Mouse (Mus musculus): ENCODE results near the gene Fbxw20. TPM values are rescaled to one million over a fixed set of nuclear protein-coding genes. Genes with fewer than 3 reads are reported as not detected.
"Not testable (repeated sequence)": the region's sequence is repeated elsewhere in the genome, so short reads cannot be mapped to it uniquely, and the experiment has no call there.

The Fbxw20 gene
- polyA plus RNA-seq (2015; fragmentation: Nextera tagmentation; extraction: Ambion mirVana) = not detected in 2 replicates

DNA sequence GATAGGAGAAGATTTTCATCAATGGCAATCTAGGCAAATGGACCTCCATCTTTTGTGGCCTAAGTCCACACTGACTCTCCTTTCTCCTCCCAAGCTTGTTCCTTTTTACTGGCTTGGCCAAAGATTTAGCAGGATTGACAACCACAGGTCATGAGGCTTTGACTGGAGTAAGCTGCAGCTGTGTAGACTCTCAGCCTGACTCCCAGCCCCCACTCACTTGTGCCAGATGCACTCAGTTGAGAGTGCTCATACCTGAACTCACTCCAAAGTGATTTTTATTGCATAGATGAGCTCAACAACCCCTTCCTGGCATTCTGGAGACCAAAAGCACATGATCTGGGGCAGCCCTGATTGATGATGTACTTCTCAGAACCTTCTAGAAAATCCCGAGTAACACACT is at the start of gene Fbxw20:
Gene Fbxw20, minus strand, starts transcription at position 101 of the 400 bp plus-strand sequence.
- no peak within 1 kb of the TSS for H3K4me3 ChIP-seq (replicated peaks)
- H3K4me1 ChIP-seq = no peaks in the 10 kb centered on the region
- 88% methylated on average over 1 of the region's 1 CpGs for WGBS
- no peaks in the 10 kb centered on the region for H3K9me3 ChIP-seq (replicated peaks)
- no peaks in the 10 kb centered on the region for H3K36me3 ChIP-seq
- no peak for ATAC-seq (replicated peaks; ENCODE audit: low FRiP score)
- no peak within 1 kb of the TSS for H3K27ac ChIP-seq
- H3K9ac ChIP-seq = no peak within 1 kb of the TSS
- no peak within 1 kb of the TSS for H3K4me2 ChIP-seq
- H3K27me3 ChIP-seq = no peaks in the 10 kb centered on the region

DNA sequence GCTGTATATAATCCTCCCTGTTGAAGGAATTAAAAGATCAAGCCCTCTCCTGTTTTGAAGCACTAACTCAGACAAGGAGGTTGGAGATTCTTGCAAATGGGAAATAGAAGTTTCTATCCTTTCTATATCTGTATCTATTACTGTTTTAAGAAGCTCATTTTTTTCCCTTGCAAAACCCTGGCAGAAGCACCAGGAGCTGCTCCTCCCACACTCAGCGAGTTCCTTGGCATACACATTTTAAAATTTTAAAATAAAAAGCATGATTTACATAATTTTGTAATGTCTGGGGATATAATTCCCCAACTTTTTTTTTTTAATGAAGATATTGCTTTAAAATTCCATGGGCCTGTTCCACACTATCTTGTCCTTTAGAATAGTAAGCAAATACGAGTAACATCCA is 28.5 kb upstream of the Fbxw20 start:
- H3K9ac ChIP-seq = no peak overlapping the region
- no peaks in the 10 kb centered on the region for H3K27me3 ChIP-seq
- H3K4me2 ChIP-seq = no peak overlapping the region
- no peak for ATAC-seq (replicated peaks; ENCODE audit: low FRiP score)
- WGBS = 74% methylated on average over 2 of the region's 2 CpGs
- no peaks in the 10 kb centered on the region for H3K4me1 ChIP-seq
- H3K27ac ChIP-seq = no peak overlapping the region
- no peaks in the 10 kb centered on the region for H3K36me3 ChIP-seq
- no peaks in the 10 kb centered on the region; the same call in 1 of the 2 replicates for H3K9me3 ChIP-seq (replicated peaks)
- H3K4me3 ChIP-seq (replicated peaks) = no peak overlapping the region

DNA sequence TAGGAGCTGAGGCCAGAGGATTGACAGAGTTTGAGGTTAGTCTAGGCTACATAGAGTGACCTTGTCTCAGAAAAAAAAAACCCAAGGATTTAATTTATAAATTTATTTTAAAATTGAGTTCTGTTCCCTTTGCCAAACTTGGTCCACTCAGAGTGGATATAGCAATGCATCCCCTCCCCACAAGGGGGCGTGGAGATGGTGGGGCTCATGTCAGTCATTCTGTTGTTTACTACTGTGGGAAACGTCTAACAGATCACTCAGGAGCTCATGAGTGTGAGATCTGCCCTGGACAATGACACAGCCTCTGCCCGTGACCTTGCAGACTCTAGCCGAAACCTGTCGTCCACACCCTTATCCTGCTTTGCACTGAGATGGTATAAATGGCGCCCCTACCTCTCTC is 16.1 kb downstream of the Fbxw20 start:
- 66% methylated on average over 6 of the region's 6 CpGs for WGBS
- no peaks in the 10 kb centered on the region for H3K27me3 ChIP-seq
- H3K9ac ChIP-seq = no peak overlapping the region
- H3K4me2 ChIP-seq = no peak overlapping the region
- no peaks in the 10 kb centered on the region for H3K9me3 ChIP-seq (replicated peaks)
- no peaks in the 10 kb centered on the region for H3K36me3 ChIP-seq
- no peak overlapping the region for H3K4me3 ChIP-seq (replicated peaks)
- ATAC-seq (replicated peaks; ENCODE audit: low FRiP score) = no peak
- H3K27ac ChIP-seq = no peak overlapping the region
- no peaks in the 10 kb centered on the region for H3K4me1 ChIP-seq

DNA sequence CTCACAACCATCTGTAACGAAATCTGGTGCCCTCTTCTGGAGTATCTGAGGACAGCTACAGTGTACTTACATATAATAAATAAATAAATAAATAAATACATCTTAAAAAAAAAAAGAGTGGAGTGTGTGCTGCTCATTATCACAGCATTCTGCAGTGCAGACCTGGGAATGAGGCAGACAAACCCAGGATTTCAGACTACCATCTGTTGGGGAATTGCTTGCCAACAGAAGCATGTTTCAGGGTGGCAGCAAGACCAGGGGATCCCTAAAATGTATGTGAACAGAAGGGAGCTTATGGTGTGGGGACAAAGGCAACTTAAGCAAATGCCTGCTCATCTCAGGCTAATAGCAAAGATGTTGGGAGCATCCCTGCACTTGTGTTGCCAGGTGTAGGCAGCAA is 33.2 kb downstream of the Fbxw20 start:
- not testable (repeated sequence) for H3K27ac ChIP-seq; H3K9ac ChIP-seq; H3K4me2 ChIP-seq; H3K4me3 ChIP-seq (replicated peaks); ATAC-seq (replicated peaks; ENCODE audit: low FRiP score); H3K36me3 ChIP-seq; H3K4me1 ChIP-seq; H3K9me3 ChIP-seq (replicated peaks); H3K27me3 ChIP-seq
- 84% methylated on average over 1 of the region's 1 CpGs for WGBS

DNA sequence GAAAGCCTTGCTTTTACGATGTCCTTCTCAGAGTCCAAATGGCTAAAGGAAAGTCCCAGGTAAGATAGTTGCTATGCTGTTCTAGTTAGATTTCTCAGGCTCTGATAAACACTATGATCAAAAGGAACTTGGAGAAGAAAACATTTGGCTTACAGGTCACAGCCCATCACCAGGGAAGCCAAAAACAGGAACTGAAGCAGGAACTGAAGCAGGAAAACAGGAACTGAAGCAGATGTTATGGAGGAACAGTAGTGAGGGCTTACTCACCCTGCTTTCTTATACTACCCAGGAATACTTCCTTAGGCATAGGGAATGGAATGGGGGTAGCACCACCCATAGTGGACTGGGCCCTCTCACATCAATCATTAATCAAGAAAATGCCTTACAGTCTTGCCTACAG is 34.2 kb downstream of the Fbxw20 start:
- H3K9ac ChIP-seq = no peak overlapping the region
- H3K36me3 ChIP-seq = no peaks in the 10 kb centered on the region
- H3K4me2 ChIP-seq = no peak overlapping the region
- H3K27me3 ChIP-seq = no peaks in the 10 kb centered on the region
- WGBS = 88% methylated on average over 1 of the region's 1 CpGs
- no peak overlapping the region for H3K4me3 ChIP-seq (replicated peaks)
- ATAC-seq (replicated peaks; ENCODE audit: low FRiP score) = no peak
- H3K4me1 ChIP-seq = no peaks in the 10 kb centered on the region
- H3K9me3 ChIP-seq (replicated peaks) = no peaks in the 10 kb centered on the region
- no peak overlapping the region for H3K27ac ChIP-seq

DNA sequence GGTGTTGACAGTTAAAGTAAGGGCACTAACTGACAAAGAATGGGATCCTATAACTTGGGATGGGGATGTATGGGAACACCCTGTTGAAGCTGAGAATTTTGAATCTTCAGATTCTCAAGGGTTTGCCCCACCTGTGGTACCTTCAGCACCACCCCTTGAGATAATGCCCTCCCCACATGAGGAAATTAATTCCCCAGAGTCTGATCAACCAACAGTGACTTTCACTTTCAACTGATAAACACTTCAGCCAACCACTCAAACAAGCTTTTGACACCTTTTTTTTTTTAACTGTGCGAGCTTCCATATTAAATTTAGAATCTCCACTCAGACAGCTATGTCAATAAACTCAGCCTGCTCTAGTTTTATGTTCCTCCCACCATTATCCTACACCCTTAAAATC is 35.2 kb downstream of the Fbxw20 start:
- no peak for ATAC-seq (replicated peaks; ENCODE audit: low FRiP score)
- Histone ChIP-seq H3K27ac (no peak overlapping the region), H3K9me3 (replicated peaks) (no peaks in the 10 kb centered on the region), H3K36me3 (no peaks in the 10 kb centered on the region), H3K4me2 (no peak overlapping the region), H3K9ac (no peak overlapping the region), H3K27me3 (no peaks in the 10 kb centered on the region), H3K4me3 (replicated peaks) (no peak overlapping the region), H3K4me1 (no peaks in the 10 kb centered on the region)
- WGBS = 71% methylated on average over 1 of the region's 1 CpGs

DNA sequence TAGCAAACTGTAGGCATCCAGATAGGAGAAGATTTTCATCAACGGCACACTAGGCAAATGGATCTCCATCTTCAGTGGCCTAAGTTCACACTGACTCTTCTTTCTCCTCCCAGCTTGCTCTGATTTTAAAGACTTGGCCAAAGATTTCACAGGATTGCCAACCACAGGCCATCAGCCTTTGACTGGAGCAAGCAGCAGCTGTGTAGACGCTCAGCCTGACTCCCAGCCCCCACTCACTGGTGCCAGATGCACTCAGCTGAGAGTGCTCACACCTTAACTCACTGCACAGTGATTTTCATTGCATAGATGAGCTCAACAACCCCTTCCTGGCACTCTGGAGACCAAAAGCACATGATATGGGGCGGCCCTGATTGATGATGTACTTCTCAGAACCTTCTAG is 38.7 kb downstream of the Fbxw20 start, which contains the start of gene Fbxw13:
Gene Fbxw13, minus strand, starts transcription at position 101 of the 400 bp plus-strand sequence.
- not testable (repeated sequence) for H3K9ac ChIP-seq; H3K4me3 ChIP-seq (replicated peaks); H3K27me3 ChIP-seq; ATAC-seq (replicated peaks; ENCODE audit: low FRiP score); H3K36me3 ChIP-seq; H3K4me2 ChIP-seq; H3K27ac ChIP-seq; H3K9me3 ChIP-seq (replicated peaks); H3K4me1 ChIP-seq
- 84% methylated on average over 3 of the region's 3 CpGs for WGBS

DNA sequence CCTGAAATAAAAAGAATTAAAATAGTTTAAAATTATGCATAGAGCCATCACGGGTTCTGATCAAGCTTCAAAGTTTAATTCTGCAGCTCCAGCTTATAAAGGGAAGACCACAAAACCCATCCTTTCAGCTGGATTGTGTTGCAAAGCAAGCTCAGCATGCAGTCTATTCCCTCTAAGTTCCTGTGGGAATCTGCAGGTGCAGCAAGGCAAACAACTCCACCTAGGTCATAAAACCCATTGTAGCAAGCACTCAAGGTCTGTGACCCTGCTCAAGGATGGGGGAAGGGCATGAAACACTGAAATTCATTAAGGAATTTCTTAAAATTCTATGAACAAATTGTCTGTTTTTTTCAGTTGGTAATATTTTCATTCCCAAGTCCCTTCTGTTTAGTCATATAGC is 57.3 kb downstream of the Fbxw20 start:
- WGBS = 71% methylated on average over 1 of the region's 1 CpGs
- no peak overlapping the region for H3K27ac ChIP-seq
- H3K27me3 ChIP-seq = no peaks in the 10 kb centered on the region
- no peak overlapping the region for H3K4me2 ChIP-seq
- ATAC-seq (replicated peaks; ENCODE audit: low FRiP score) = no peak
- H3K4me1 ChIP-seq = no peaks in the 10 kb centered on the region
- peaks cover 11% of the 10 kb centered on the region; the same call in 1 of the 2 replicates for H3K9me3 ChIP-seq (replicated peaks)
- H3K4me3 ChIP-seq (replicated peaks) = no peak overlapping the region
- H3K9ac ChIP-seq = no peak overlapping the region
- H3K36me3 ChIP-seq = no peaks in the 10 kb centered on the region

DNA sequence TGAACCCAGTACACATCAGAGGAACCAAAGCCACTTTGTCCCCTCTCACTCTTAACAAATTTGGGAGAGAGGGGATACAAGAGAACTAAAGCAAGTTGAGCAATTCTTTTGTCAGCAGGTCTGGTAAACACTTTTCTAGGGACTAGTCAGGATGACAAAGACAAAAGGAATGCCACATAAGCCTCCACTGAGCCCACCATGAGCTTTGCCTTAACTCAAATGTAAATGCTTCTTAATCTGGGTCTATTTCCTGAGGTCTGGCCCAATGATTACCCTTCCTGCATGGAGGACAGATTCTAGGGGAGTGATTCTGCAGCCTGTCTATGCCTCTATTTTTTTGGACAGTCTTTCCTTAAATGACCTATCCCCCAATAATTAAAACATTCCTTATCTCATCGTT is 58.3 kb downstream of the Fbxw20 start:
- Histone ChIP-seq H3K9me3 (replicated peaks) (peaks cover 11% of the 10 kb centered on the region; the same call in 1 of the 2 replicates), H3K4me3 (replicated peaks) (no peak overlapping the region), H3K36me3 (no peaks in the 10 kb centered on the region), H3K9ac (no peak overlapping the region), H3K4me1 (no peaks in the 10 kb centered on the region), H3K27me3 (no peaks in the 10 kb centered on the region), H3K27ac (no peak overlapping the region), H3K4me2 (no peak overlapping the region)
- no peak for ATAC-seq (replicated peaks; ENCODE audit: low FRiP score)
- 89% methylated on average over 1 of the region's 1 CpGs for WGBS

Other genes with a start within 250 kb of the Fbxw20 start
- 0.14 and 0.18 TPM in 2 replicates for gene Ucn2, start 248.7 kb downstream of the Fbxw20 start, polyA plus RNA-seq (2015; fragmentation: Nextera tagmentation; extraction: Ambion mirVana)
- 8.7 and 10.6 TPM in 2 replicates for gene Pfkfb4, start 243.0 kb downstream of the Fbxw20 start, polyA plus RNA-seq (2015; fragmentation: Nextera tagmentation; extraction: Ambion mirVana)
- 81.7 and 95.6 TPM in 2 replicates for gene Shisa5, start 196.2 kb downstream of the Fbxw20 start, polyA plus RNA-seq (2015; fragmentation: Nextera tagmentation; extraction: Ambion mirVana)
- 11.1 and 13.8 TPM in 2 replicates for gene Trex1, start 175.0 kb downstream of the Fbxw20 start, polyA plus RNA-seq (2015; fragmentation: Nextera tagmentation; extraction: Ambion mirVana)
- 26.3 and 27.0 TPM in 2 replicates for gene Atrip, start 160.6 kb downstream of the Fbxw20 start, polyA plus RNA-seq (2015; fragmentation: Nextera tagmentation; extraction: Ambion mirVana)
- 12.9 and 13.6 TPM in 2 replicates for gene Ccdc51, start 152.3 kb downstream of the Fbxw20 start, polyA plus RNA-seq (2015; fragmentation: Nextera tagmentation; extraction: Ambion mirVana)
- gene Tma7, start 152.2 kb downstream of the Fbxw20 start, polyA plus RNA-seq (2015; fragmentation: Nextera tagmentation; extraction: Ambion mirVana) = 616 and 693 TPM in 2 replicates
- gene Plxnb1, start 139.4 kb downstream of the Fbxw20 start, polyA plus RNA-seq (2015; fragmentation: Nextera tagmentation; extraction: Ambion mirVana) = 15.2 and 19.4 TPM in 2 replicates
- gene Fbxw21, start 72.7 kb downstream of the Fbxw20 start, polyA plus RNA-seq (2015; fragmentation: Nextera tagmentation; extraction: Ambion mirVana) = not detected in 2 replicates
- gene Fbxw13, start 38.8 kb downstream of the Fbxw20 start, polyA plus RNA-seq (2015; fragmentation: Nextera tagmentation; extraction: Ambion mirVana) = not detected in 2 replicates
- gene Fbxw14, start 52.9 kb upstream of the Fbxw20 start, polyA plus RNA-seq (2015; fragmentation: Nextera tagmentation; extraction: Ambion mirVana) = not detected in 2 replicates
- gene Fbxw28, start 104.9 kb upstream of the Fbxw20 start, polyA plus RNA-seq (2015; fragmentation: Nextera tagmentation; extraction: Ambion mirVana) = not detected in 2 replicates
- gene Fbxw22, start 169.5 kb upstream of the Fbxw20 start, polyA plus RNA-seq (2015; fragmentation: Nextera tagmentation; extraction: Ambion mirVana) = not detected in 2 replicates
- not detected in 2 replicates for gene Fbxw16, start 214.4 kb upstream of the Fbxw20 start, polyA plus RNA-seq (2015; fragmentation: Nextera tagmentation; extraction: Ambion mirVana)

Data from kidney, embryonic 15.5 days (tissue).